7 mouse cellular contexts compared by ENCODE assay signal in genomic region chr11:87423551-87424325, GRCm38 (mm10). TPM values are rescaled to one million over a fixed set of nuclear protein-coding genes. Genes with fewer than 3 reads are reported as not detected.
DNase-seq lines count a peak whose midpoint lies in the region; ATAC-seq and TF ChIP-seq lines count a peak whose summit lies in the region.

No protein-coding gene starts in this region.

- no peak for DNase-seq in left cerebral cortex, adult 2 months (ENCODE audit: extremely low spot score in 1 of 2, low spot score in 2 of 2)
- DNase-seq in left cerebral cortex, adult 11 months (ENCODE audit: low spot score) = no peak
- peak; percentile 56 for DNase-seq in embryo, embryonic 10.5 days (ENCODE audit: low spot score)
- no peak for DNase-seq in testis, postnatal 10 days (ENCODE audit: low spot score)
- DNase-seq in left cerebral cortex, postnatal 10 days (ENCODE audit: extremely low spot score in 1 of 2, low spot score in 2 of 2) = no peak

- no peak overlapping the region for H3K9ac ChIP-seq in hindbrain, embryonic 15.5 days
- no peak overlapping the region; the same call in 1 of the 2 replicates for H3K9ac ChIP-seq in neural tube, embryonic 15.5 days (replicated peaks)

- H3K4me1 ChIP-seq in hindbrain, embryonic 15.5 days (replicated peaks) = peaks cover 29% of the 10 kb centered on the region
- H3K4me1 ChIP-seq in neural tube, embryonic 15.5 days = peaks cover 23% of the 10 kb centered on the region

- WGBS in hindbrain, embryonic 15.5 days = 46% methylated on average over 6 of the region's 6 CpGs
- WGBS in neural tube, embryonic 15.5 days = 49% methylated on average over 6 of the region's 6 CpGs

- no peak for ATAC-seq in hindbrain, embryonic 15.5 days (ENCODE audit: low FRiP score, low read depth)
- ATAC-seq in neural tube, embryonic 15.5 days (ENCODE audit: low FRiP score) = no peak

- H3K27ac ChIP-seq in left cerebral cortex, adult 2 months = peak overlapping the region; percentile 38; the same call in 1 of the 2 replicates
- peak overlapping the region; percentile 92 for H3K27ac ChIP-seq in hindbrain, embryonic 15.5 days (replicated peaks)
- peak overlapping the region; percentile 88 for H3K27ac ChIP-seq in neural tube, embryonic 15.5 days (replicated peaks)

- no peak for TF ChIP-seq CTCF in left cerebral cortex, adult 2 months (IDR thresholded peaks at IDR 0.05)

- H3K4me2 ChIP-seq in hindbrain, embryonic 15.5 days = peak overlapping the region; percentile 11; the same call in 1 of the 2 replicates
- 0 out of 2 replicates have a peak overlapping the region, but pooled peaks have one; percentile 22 for H3K4me2 ChIP-seq in neural tube, embryonic 15.5 days

- intact Hi-C loops in left cerebral cortex, adult 2 months (cut with DNase I) = no loop called here
- intact Hi-C loops in left cerebral cortex, postnatal 10 days (cut with DNase I) = no loop called here

- no peaks in the 10 kb centered on the region for H3K9me3 ChIP-seq in hindbrain, embryonic 15.5 days
- H3K9me3 ChIP-seq in neural tube, embryonic 15.5 days (replicated peaks) = no peaks in the 10 kb centered on the region

- no peak overlapping the region for H3K4me3 ChIP-seq in left cerebral cortex, adult 2 months
- H3K4me3 ChIP-seq in hindbrain, embryonic 15.5 days = no peak overlapping the region
- no peak overlapping the region for H3K4me3 ChIP-seq in neural tube, embryonic 15.5 days (replicated peaks)

- no peaks in the 10 kb centered on the region for H3K27me3 ChIP-seq in hindbrain, embryonic 15.5 days
- no peaks in the 10 kb centered on the region for H3K27me3 ChIP-seq in neural tube, embryonic 15.5 days (replicated peaks)

- H3K36me3 ChIP-seq in hindbrain, embryonic 15.5 days = no peaks in the 10 kb centered on the region
- H3K36me3 ChIP-seq in neural tube, embryonic 15.5 days = no peaks in the 10 kb centered on the region

RNA-seq across cellular contexts. Expression of gene Tex14, which starts 18.9 kb away (rescaled TPM):
- under 1 TPM; 0.09 to 0.16 TPM for total RNA-seq in left cerebral cortex, adult 2 months (2021)
- 1.7 and 1.9 TPM in 2 replicates for polyA plus RNA-seq in hindbrain, embryonic 15.5 days (2015; fragmentation: Nextera tagmentation; extraction: Ambion mirVana)
- 0.86 and 0.92 TPM in 2 replicates for polyA plus RNA-seq in neural tube, embryonic 15.5 days (2015; fragmentation: Nextera tagmentation; extraction: Ambion mirVana)
- total RNA-seq in left cerebral cortex, postnatal 10 days (2021) = under 1 TPM; 0.36 to 0.56 TPM

RNA-seq across cellular contexts. Expression of gene Rad51c, which starts 19.0 kb away (rescaled TPM):
- 1 to 10 TPM; 3.1 to 4.4 TPM for total RNA-seq in left cerebral cortex, adult 2 months (2021)
- 4.7 and 4.9 TPM in 2 replicates for polyA plus RNA-seq in hindbrain, embryonic 15.5 days (2015; fragmentation: Nextera tagmentation; extraction: Ambion mirVana)
- polyA plus RNA-seq in neural tube, embryonic 15.5 days (2015; fragmentation: Nextera tagmentation; extraction: Ambion mirVana) = 4.0 and 5.7 TPM in 2 replicates
- total RNA-seq in left cerebral cortex, postnatal 10 days (2021) = 1 to 10 TPM; 3.4 to 4.8 TPM

Comparison
In these comparisons a context has a peak if more than half of its experiments do, and no peak if none do; other contexts are left out.
1. H3K27ac ChIP-seq: peak in every context shown above with its lines; median percentile 92 in hindbrain, embryonic 15.5 days; 88 in neural tube, embryonic 15.5 days; 38 in left cerebral cortex, adult 2 months.